Mouse (Mus musculus) heart, postnatal 4 days (tissue): ENCODE measurements around the gene C3. TPM values are rescaled to one million over a fixed set of nuclear protein-coding genes. Genes with fewer than 3 reads are reported as not detected.
A peak's percentile ranks its signal among the peaks of the same experiment; 100 is the strongest.

Experiments
- DNase-seq: peaks from one replicate; pipeline ENCODE4 v3.0.0; 2021
- total RNA-seq, 2 experiments: library from RNA; stranded (reverse); gene quantifications; 2 replicates each; pipeline ENCODE4 v1.2.3; 2021

C3 gene
- total RNA-seq, 2 experiments from 2014 or later = 60.1 to 79.6 TPM

DNA sequence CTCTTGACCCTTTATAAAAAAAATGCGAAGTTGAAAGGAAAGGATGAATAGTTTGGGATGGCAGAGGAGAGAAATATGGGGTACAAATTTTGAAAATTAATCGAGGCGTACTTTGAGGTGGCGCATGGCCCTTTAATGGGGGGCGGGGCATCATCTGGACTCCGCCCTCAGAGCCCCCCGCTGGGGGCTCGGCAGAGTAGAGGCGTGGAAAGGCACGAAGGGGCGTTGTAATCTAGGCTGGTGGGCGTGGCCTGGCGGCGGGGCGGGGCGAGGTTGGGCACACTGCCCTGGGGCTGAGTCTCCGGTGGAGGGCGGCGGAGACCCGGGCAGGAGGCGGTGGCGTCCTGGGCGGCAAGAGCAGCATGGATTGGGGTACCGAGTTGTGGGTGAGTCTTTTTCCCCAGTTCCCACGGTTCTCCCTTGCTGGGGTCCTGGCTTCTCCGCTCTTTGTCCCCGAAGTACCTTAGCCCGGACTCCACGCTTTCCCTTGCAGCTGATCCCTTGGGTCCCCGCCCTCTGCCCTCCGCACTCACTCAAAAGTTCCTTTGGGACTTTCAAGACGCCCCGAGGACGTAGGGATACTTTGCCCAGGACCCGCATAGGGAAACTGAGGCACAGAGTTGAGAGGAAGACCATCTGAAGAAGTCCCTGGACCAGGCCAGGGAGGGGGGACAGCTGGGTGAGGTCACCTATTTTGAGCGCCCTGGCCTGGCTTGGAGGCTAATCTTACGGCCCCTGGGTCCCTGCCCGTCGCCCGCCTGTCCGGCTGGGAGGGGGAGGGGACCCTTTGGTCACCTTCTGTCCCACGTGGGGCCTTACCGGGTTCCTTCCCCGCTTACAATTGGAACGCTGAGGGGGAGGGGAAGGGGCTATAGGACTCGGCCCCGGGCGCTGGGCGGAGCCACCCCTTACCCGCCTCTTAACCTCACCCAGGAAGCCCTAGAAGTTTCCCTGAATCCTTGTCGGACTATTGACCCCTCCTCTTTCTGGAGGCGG lies 21.5 kb upstream of the C3 start, which contains the start of gene Trip10:
Gene Trip10 (plus strand): TSS at position 270 of the 996 bp plus-strand sequence.
- peak; percentile 100 for DNase-seq

DNA sequence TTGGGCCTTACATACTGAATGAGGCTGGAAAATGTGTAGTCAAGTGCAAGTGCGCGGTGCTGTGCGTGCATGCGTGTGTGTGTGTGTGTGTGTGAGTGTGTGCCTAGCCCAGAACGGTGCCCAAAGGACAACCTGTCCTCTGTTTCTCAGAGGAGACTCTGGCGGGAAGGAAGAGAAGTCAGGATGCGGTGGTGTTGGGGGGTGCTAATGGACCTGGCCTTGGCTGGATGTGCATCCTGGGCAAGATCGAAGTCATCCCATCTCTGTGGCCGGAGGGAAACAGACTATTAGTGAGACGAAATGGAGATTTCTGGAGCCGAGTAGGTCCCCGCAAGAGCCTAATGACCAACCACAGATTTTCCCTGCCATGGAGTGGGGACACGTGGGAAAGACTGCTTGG lies 20.8 kb upstream of the C3 start:
- no peak for DNase-seq

DNA sequence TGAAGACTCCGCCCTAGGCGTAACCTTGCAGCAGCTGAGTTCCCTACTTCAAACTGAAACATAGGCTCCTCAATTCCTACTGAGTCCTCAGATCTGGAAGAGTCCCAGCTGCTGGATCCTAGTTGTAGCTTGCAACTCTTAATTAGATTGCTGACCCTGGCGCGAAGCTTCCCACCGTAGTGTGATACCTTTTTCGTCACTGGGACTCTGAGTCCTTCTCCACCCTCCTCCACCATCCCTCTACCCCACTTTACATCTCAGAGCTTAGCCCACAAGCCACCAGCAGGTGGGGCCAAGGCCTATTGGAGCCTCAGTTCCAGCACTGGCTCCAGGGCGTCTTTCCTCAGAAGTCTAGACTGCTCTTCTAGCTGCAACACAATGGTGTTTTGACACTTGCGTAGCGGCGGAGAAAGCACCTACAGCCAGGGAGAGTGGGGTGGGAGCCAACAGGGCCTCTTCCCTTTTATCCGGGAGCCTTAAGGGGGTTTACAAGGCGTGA lies 20.3 kb upstream of the C3 start, which contains the start of gene Gpr108:
Gene Gpr108 (minus strand): TSS at position 246 of the 499 bp plus-strand sequence.
- DNase-seq = peak; percentile 88

DNA sequence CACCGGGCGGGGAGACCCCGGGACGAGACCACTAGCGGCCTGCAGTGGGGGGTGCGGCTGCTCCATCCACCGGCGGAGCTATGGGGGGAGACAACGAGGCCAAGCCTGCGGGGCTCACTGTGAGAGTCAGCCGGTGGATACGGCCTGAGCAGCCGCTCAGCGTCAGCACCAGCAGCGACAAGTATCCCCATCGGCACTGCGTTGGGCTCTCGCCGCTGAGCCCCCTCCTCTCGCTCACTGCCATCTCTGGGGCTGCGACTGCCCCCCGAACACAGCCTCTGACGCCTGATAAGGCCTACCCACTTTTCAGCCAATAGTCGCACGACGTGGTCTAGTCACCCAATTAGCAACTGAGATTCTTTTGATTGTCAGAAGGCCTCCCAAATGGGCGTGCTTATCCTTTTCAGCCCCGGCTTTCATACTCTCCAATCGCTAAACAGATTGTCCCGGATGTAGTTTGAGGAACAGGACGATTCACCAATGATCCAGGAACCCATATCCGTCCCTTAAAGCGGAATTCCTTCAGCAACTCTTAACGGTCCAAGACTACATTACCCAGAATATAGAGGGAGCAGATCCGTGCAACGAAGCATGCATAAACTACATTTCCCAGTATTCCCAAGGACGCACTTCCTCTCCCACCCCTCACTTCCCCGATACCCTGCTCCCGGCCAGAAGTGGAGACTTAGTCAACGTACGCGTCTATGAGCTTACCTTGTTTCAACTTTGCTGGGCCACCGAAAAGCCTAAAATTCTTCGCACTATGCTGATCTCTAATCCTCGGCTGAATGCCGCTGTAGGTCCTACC lies 19.7 kb upstream of the C3 start:
- peak; percentile 92 for DNase-seq

DNA sequence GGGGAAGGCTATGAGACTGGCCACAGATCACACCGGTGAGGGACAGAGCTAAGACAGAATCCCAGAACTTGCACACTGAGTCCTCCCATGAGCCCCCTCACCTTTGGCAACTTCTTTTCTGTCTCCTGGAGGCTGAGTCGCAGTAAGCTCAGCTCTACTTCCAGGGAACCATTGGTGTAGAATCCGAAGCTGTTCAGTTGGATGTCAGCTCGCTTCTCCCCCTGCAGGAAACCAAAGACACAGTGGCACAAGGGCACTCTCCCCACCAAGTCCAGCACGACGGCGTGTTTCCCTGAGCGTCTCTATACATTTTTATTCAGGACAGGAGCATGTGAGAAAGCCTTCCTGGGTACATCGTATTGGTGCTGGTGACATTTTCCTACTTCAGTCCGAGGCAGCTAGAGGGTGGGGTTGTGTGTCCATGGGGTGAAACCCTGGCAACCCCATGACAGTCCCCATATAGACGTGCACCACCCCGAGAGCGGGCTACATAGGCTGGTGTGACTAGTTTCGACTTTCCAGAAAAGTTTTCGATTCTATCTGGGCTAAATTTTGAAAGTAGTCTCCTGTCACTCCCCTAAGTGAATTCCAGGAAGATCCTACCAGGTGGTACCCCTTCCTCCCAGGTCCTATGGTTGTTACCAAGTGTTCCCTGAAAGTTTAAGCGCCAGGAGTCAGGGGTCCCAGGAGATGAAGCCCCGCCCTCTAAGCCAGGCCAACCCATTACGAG lies 18.9 kb upstream of the C3 start:
- DNase-seq = no peak

DNA sequence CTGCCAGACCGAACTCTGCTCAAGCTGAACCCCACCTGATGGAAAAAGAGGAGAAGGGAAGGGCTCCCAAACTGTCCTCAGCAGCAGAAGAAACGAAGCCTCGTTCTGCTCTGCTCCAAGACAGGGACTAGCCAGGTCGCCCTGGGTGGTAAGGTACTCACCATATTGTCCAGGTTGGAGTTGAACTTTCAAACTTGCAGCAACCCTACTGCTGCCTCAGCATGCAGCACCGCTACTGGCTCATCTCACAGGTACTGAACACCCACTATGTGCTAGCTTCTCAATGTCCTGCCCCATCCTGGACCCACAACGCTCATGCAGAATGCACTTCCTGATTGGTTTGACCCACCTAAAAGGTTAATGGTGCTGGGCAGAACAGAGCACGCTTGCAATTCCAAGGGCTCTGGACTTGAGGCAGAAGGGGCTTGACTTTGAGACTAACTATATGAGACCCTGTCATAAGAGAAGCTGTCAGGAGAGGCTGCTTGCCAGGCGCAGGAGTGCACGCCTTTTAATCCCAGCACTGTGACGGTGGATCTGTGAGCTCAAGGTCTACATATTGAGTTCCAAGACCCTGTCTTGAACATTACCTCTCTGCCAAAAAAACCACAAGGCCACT lies 17.5 kb upstream of the C3 start:
- DNase-seq = no peak

DNA sequence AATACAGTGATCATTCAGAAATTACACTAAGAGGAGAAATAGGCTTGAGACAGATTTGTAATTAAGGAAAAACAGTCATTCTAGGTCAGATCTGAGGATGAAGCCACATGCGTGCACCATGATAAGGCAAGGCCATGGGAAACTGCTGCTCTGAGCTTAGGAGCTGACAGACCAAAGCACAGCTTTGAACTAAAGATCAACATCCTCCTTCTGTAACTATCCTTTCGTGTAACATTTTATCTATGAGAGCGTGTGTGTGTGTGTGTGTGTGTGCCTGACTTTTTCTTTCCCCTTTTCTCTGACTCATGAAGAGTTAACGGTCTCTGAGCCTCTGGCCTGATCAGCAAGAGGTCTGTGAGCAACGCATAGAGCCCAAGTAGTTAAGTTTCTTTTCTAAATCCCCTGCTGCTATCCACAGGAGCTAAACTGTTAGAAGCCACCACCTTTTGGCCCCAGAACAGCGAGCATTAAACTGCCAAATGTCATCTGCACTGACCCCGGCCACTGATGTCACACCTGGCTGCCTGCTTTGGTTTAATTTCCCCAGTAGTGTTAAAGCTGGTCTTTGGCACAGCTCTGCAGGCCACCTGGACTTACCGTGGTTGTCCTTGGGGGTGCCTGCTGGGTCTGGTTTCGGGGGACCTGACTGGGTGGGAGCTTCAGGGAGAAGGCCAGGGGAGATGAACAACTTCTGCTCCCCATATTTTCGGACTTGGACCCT lies 15.9 kb upstream of the C3 start:
- no peak for DNase-seq

DNA sequence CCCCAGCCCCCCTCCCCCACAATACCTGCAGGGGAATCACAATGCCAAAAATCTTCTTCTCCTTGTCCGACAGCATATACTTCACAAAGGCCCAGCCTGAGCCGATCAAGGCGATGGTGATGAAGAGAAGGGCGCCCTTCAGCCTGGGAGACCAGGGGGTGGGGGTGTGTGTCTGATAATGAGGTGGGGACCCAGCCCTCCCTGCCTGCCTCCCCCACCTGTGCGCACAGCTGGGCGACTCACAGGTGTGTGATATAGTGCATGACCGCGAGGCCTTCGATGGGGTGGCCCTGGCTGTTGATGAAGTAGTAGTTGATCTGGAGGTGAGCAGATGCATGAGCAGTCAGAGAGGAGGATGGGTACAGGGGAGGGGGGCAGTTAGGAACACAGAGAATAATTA lies 9.2 kb upstream of the C3 start:
- no peak for DNase-seq

DNA sequence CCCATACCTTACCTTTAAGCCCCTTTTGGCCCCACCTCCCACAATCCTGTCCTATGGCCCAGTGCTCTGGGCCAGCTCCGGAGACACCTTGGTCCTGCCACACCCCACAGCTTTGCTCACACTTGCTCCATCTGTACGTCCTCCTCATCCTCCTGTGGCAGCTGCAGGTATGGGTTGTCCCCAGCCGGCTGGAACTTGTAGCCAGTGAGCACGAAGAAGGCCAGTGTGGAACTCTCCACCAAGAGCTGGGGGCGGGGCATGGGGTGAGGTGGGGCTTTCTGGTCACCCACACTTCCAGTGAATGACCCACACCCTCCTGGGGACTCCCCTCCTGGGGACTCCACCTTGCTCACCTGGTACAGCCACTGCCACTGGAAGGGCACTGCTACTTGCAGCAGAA lies 7.9 kb upstream of the C3 start:
- no peak for DNase-seq

DNA sequence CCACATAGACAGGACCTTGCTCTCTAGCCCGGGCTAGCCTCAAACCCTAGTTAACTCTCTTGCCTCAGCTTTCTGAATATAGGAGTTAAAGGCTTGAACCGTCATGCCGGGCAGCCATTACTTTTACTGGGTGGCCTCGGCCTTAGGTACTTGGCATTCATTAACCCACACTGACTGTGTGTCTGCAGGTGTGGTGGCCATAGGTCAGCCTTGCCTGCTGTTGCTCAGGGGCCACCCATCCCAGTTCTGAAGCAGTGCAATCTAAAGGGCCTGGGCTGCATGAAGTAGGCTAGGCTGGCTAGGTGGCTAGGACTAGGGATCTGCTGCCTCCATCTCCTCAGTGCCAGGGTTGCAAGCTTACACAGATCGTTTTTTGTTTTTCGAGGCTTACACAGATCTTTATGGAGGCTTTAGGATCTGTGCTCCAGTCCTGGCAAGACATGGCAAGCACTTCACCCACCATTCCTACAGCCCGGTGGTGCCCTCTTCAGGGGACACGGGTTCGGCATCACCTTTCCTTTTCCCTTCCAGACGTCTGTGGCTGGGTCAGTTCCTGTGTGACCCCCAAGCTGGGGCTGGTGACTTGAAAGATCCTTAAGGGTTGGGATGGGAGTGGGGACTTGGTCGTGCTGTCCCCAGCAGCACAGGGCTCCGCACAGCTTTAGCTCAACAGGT lies 6.5 kb upstream of the C3 start:
- DNase-seq = no peak

DNA sequence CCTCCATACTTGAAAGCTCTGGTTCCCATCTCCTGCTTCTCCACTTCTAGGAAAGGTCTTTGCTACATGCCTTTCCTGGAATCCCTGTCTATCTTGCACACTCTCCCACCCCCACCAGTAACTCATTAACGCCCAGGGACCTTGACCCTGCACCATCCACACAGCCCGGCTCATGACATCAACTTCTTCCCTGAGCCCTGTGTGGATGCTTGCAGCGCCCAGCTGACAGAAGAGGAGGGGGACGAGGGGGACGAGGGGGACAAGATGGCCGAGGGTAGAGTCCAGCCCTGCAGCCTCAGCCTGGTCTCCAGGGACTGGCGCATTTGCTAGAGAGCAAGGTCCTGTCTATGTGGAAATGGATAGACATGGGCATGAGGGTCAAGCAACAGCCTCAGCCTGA lies 5.1 kb upstream of the C3 start:
- no peak for DNase-seq

DNA sequence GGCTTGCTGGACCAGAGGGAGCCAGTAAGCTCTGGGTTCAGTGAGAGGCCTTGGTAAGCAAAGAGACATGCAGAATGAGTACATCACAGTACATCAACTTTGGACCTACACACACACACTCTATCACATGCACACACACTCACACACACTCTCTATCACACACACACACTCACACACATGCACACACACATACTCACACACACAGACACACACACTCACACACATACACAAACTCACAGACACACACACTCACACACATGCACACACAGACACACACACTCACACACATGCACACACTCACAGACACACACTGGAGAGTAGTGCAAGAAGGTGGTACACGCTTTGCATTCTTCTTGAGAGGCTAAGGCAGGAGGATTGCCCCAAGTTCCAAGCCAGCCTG lies 4.3 kb upstream of the C3 start:
- DNase-seq = no peak

DNA sequence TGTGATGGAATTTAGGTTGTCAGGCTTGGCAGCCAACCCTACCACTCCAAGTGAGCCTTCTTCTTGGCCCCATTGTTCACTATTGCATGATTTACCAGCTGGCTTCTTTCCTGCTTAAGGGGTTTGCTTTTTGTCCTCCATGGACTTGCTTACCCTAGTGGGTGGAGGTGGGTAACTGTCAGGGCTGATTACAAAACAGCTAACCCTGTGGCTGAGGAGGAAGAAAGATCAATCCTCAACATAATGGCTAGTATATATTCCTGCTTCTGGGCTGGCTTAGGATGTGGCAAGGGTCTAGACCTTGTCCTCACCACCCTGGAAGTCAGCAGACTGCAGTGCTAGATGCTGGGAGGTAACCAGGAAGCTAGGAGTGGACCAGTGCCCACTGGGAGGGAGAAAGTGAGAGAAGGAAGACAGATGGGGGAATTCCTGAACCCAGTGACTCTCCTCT lies 3.4 kb upstream of the C3 start:
- DNase-seq = no peak

DNA sequence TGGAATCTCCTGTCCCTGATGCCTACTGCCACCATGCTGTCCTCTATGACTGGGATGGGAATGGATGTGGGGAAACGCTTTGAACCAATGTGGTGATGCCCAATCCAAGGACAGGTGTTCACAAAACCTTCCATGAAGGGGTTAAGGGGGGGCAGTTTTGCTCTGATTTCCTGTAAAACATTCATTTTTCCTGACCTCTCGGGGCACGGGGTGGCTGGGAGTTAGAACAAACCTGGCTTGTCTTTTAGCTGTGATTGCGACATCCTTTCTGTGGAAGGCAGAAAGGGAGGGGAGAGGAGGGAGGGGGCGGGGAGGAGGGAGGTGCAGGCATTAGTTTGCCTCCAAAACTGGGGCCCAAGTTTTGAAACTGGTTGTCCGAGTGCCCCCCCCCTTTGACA lies 2.8 kb upstream of the C3 start:
- no peak for DNase-seq

DNA sequence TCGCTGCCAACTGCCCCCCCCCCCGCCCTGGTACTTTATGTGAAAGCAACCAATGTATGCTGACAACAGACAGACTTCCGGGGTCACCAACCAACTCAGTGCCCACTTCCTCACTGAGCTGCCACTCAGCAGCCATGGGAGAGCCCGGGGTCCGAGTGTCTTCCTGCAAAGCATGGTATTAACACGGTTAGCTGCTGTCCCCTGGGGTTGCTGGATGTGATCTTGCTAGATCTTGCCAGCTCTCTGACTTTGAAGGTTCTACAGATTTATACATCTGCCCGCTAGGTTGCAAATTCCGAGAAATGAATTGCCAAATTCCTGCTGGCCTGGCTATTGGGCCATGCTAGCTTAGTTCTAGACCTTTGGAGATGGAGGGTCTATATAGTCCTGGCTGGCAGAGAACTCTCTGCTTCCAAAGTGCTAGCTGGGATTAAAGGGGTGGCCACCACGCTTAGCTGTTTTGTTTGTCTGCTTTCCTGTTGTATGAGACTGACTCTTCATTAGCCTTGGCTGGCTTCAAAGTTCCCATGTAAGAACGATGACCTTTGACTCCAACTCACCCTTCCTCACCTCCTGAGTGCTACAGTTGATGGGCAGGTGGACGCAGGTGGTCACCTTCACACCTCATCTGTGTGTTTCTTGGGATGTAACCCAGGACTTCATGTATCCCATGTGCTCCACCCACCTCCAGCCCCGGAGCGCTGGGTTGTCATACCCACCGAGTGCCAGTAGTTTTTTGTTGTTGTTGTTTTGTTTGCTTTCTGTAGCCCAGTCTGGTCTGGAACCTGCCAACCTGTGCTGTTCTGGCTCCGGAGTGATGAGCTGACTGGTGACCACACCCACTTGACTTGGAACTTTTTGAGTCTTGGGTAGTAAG lies 2.2 kb upstream of the C3 start:
- DNase-seq = no peak

DNA sequence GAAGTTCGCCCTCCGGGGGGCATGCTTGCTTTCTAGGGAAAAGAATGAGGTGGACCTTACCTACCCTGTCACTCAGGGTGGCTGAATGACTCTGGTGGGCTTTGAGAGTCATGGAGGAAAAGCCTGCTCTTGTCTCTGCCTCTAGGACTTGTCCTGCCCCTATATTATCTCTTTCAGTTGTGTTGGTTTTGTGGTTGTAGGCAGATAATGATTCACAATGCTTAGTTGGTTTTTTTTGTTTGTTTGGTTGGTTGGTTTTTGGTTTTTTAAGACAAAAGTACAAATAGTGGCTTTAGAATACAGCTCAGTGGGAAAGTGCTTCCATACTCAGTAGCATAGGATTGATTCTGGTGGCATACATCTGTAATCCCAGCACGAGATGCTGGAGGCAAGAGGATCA lies 937 bp upstream of the C3 start:
- no peak for DNase-seq

DNA sequence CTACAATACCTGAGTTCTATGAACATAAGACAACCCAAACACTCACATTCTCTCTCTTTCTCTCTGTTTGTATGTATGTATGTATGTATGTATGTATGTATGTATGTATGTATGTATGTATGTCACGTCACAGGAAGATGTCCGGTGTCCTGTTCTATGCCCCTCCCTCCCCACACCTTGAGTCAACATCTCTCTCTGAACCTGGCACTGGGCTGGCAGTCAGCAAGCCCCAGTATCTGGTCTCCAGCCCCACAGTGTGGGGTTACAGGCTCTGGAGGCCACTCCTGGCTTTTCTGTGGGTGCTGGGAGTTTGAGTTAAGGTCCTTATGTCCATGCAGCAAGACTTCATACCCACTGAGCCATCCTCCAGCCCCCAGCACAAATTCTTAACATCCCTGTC lies 468 bp downstream of the C3 start:
- DNase-seq = no peak

DNA sequence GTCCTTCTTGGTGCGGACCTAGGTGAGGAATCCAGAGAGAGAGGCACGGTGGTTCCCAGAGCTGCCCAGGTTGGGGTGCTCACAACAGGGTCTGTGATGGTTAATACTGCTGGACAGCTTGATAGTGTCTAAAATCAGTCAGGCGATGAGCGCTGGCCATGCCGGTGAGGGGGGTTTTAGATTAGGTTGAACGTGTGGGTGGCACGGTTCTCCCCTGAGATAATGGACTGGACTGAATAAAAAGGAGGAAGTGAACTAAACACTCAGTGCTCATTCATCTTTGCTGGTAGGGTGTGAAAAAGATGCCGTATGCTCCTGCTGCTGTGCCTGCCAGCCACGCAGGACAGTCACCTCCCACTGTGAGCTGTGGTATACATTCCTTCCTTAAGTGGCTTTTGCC lies 4.6 kb downstream of the C3 start:
- DNase-seq = no peak

DNA sequence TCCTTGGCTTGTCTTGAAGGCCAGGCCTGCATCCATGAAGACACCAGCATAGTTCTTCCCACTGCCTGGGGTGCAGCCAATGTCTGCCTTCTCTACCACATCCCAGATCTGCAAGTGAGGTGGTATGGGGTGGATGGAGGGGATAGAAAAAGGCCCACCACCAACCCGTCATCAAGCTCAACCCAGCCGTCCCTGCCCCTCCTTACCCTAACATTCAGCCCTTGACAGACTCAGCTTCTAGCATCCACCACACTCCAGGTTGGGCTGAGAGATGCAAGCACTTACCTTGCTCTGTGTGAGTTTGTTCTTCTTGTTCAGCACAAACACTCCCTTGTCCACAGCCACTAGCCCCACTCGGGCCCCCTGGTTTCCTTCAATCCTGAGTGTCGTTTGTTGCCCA lies 6.0 kb downstream of the C3 start:
- no peak for DNase-seq

DNA sequence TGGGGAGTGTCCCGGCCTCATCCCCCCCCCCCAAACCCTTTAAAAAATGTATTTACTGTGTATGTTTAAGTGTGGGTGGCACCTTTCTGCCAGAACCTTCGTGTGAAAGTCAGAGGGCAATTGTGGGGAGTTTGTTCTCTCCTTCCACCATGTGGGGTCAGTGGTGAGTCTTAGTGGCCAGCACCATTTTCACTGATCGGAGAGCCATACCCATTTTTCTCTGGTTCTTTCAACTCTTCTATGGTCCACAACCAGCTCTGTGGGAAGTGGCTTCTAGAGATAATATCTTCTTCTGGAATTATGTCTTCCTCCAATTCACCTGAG lies 8.1 kb downstream of the C3 start:
- peak; percentile 40 for DNase-seq
